Mouse (Mus musculus) liver, postnatal 0 days (tissue): ENCODE measurements around the gene Timm10b. TPM values are rescaled to one million over a fixed set of nuclear protein-coding genes. Genes with fewer than 3 reads are reported as not detected.

ENCODE experiments used
- ATAC-seq: fragments of 200-750 bp; cut with Nextera tagmentation; 2 replicates; pipeline ENCODE4 v1.8.0; 2017; ENCODE audit warnings: mild to moderate bottlenecking, moderate library complexity
- DNase-seq: peaks from one replicate; pipeline ENCODE4 v3.0.0-alpha.2; 2016
- H3K27ac ChIP-seq: fragments of 300-500 bp; sonication (generic); 2 replicates; pipeline ENCODE4 v1.5.1; 2014; ENCODE audit warnings: antibody characterized with exemption, moderate library complexity, mild to moderate bottlenecking, low read depth
- H3K27me3 ChIP-seq: fragments of 300-500 bp; sonication (generic); 2 replicates; pipeline ENCODE4 v1.6.1; 2014; ENCODE audit warnings: low read length, control low read depth, mixed read lengths; ENCODE audit not compliant: insufficient read depth
- H3K36me3 ChIP-seq: fragments of 300-500 bp; sonication (generic); replicated peaks from 2 replicates; pipeline ENCODE4 v1.6.1; 2014; ENCODE audit warnings: mild to moderate bottlenecking, control low read depth, low read length, moderate library complexity, mixed read lengths; ENCODE audit not compliant: insufficient read depth
- H3K4me1 ChIP-seq: fragments of 300-500 bp; sonication (generic); 2 replicates; pipeline ENCODE4 v1.6.1; 2014; ENCODE audit warnings: antibody characterized with exemption, mild to moderate bottlenecking, control low read depth; ENCODE audit not compliant: insufficient read depth
- H3K4me2 ChIP-seq: fragments of 300-500 bp; sonication (generic); 2 replicates; pipeline ENCODE4 v1.6.1; 2014; ENCODE audit warnings: low read depth, mild to moderate bottlenecking, low read length, moderate library complexity, mixed read lengths
- H3K4me3 ChIP-seq: fragments of 300-500 bp; sonication (generic); 2 replicates; pipeline ENCODE4 v1.5.1; 2014; ENCODE audit warnings: low read depth, low read length
- H3K9ac ChIP-seq: fragments of 300-500 bp; sonication (generic); replicated peaks from 2 replicates; pipeline ENCODE4 v1.6.1; 2014; ENCODE audit warnings: mild to moderate bottlenecking, moderate library complexity
- H3K9me3 ChIP-seq: fragments of 300-500 bp; sonication (generic); 2 replicates; pipeline ENCODE4 v1.6.1; 2016; ENCODE audit warnings: mild to moderate bottlenecking, control low read depth, low read length, mixed read lengths
- CTCF ChIP-seq: sonication (generic); IDR thresholded peaks from 2 replicates; pipeline ENCODE4 v1.5.1; 2016; ENCODE audit warnings: antibody characterized with exemption, low read depth
- EP300 ChIP-seq: IDR thresholded peaks from 2 replicates; pipeline ENCODE4 v1.6.1; 2016; ENCODE audit warnings: antibody characterized with exemption, low read depth, mild to moderate bottlenecking
- WGBS: fragments of 180-500 bp; shearing (Covaris S2); extraction: QIAGEN DNeasy Blood & Tissue Kit; methylation state at CpG from one replicate; pipeline ENCODE4 v1.1.7; 2014; ENCODE audit not compliant: insufficient replicate concordance; 5-methylcytosine and 5-hydroxymethylcytosine counted together
- polyA plus RNA-seq: library from polyadenylated mRNA; unstranded; fragments of >200 nt; fragmentation: Nextera tagmentation; extraction: Ambion mirVana; gene quantifications from 2 replicates; pipeline ENCODE4 v1.2.1, GENCODE M21; 2015

Timm10b gene
- polyA plus RNA-seq, 1 experiment from 2014 or later, result 121 TPM

- no peak overlapping the region for H3K4me2 ChIP-seq
- 80% methylated on average over 2 of the region's 2 CpGs for WGBS
- no peak overlapping the region for H3K9ac ChIP-seq
- TF ChIP-seq CTCF, result no peak
- no peak for TF ChIP-seq EP300
- H3K27me3 ChIP-seq, result no peaks in the 10 kb centered on the region
- ATAC-seq, result no peak
- no peak overlapping the region for H3K27ac ChIP-seq
- H3K9me3 ChIP-seq, result no peaks in the 10 kb centered on the region
- H3K36me3 ChIP-seq, result peaks cover 18% of the 10 kb centered on the region
- DNase-seq, result no peak
- H3K4me1 ChIP-seq, result peaks cover 17% of the 10 kb centered on the region
- no peak overlapping the region for H3K4me3 ChIP-seq
Measured at GRCm38 (mm10) chr7:105635726-105636125, 4.1 kb upstream of the Timm10b start.

GRCm38 (mm10) chr7:105638776-105639175 is 1.1 kb upstream of the Timm10b start:
- TF ChIP-seq EP300 (no peak), CTCF (no peak)
- Histone ChIP-seq H3K4me3 (no peak overlapping the region), H3K9me3 (no peaks in the 10 kb centered on the region), H3K27me3 (no peaks in the 10 kb centered on the region), H3K27ac (no peak overlapping the region), H3K4me2 (no peak overlapping the region), H3K9ac (no peak overlapping the region), H3K36me3 (peaks cover 21% of the 10 kb centered on the region), H3K4me1 (peaks cover 30% of the 10 kb centered on the region)
- DNase-seq (no peak), ATAC-seq (no peak)
- WGBS, result 84% methylated on average over 6 of the region's 6 CpGs

- H3K36me3 ChIP-seq, result peaks cover 21% of the 10 kb centered on the region
- no peaks in the 10 kb centered on the region for H3K9me3 ChIP-seq
- TF ChIP-seq EP300, result no peak
- TF ChIP-seq CTCF, result no peak
- H3K27ac ChIP-seq, result no peak overlapping the region
- H3K4me2 ChIP-seq, result peak overlapping the region; percentile 98
- peak overlapping the region; percentile 80 for H3K9ac ChIP-seq
- 53% methylated on average over 9 of the region's 9 CpGs for WGBS
- peak overlapping the region; percentile 92 for H3K4me3 ChIP-seq
- DNase-seq (no peak), ATAC-seq (no peak)
- peaks cover 27% of the 10 kb centered on the region for H3K4me1 ChIP-seq
- H3K27me3 ChIP-seq, result no peaks in the 10 kb centered on the region
Measured at GRCm38 (mm10) chr7:105639304-105639703, 552 bp upstream of the Timm10b start.

GRCm38 (mm10) chr7:105640233-105640893 is 507 bp downstream of the Timm10b start, which contains the start of the genes Arfip2 and Gm45799:
Gene Arfip2 (minus strand): TSS chr7:105640416.
Gene Gm45799 (plus strand): TSS chr7:105640552.
- H3K36me3 ChIP-seq, result peaks cover 21% of the 10 kb centered on the region
- H3K4me2 ChIP-seq, result peak within 1 kb of the TSS; percentile 98
- WGBS, result under 1% methylated on average over 42 of the region's 45 CpGs
- H3K9me3 ChIP-seq, result no peaks in the 10 kb centered on the region
- no peaks in the 10 kb centered on the region for H3K27me3 ChIP-seq
- peak within 1 kb of the TSS; percentile 92 for H3K4me3 ChIP-seq
- TF ChIP-seq EP300 (no peak), CTCF (no peak)
- peak within 1 kb of the TSS; percentile 96 for H3K27ac ChIP-seq
- H3K4me1 ChIP-seq, result peaks cover 27% of the 10 kb centered on the region
- ATAC-seq (peak; percentile 97), DNase-seq (peak; percentile 97)
- peak within 1 kb of the TSS; percentile 80 for H3K9ac ChIP-seq

GRCm38 (mm10) chr7:105640894-105641255 is 1.0 kb downstream of the Timm10b start:
- H3K9ac ChIP-seq, result peak overlapping the region; percentile 80
- DNase-seq (no peak), ATAC-seq (peak; percentile 21)
- peak overlapping the region; percentile 96 for H3K27ac ChIP-seq
- H3K4me3 ChIP-seq, result peak overlapping the region; percentile 92
- H3K4me2 ChIP-seq, result peak overlapping the region; percentile 98
- peaks cover 27% of the 10 kb centered on the region for H3K4me1 ChIP-seq
- peaks cover 21% of the 10 kb centered on the region for H3K36me3 ChIP-seq
- TF ChIP-seq EP300, result no peak
- no peak for TF ChIP-seq CTCF
- WGBS, result under 1% methylated on average over 17 of the region's 18 CpGs
- no peaks in the 10 kb centered on the region for H3K27me3 ChIP-seq
- H3K9me3 ChIP-seq, result no peaks in the 10 kb centered on the region

GRCm38 (mm10) chr7:105641936-105642335 is 2.1 kb downstream of the Timm10b start:
- H3K27me3 ChIP-seq, result no peaks in the 10 kb centered on the region
- no peak overlapping the region for H3K9ac ChIP-seq
- TF ChIP-seq EP300 (no peak), CTCF (no peak)
- H3K27ac ChIP-seq, result peak overlapping the region; percentile 96; the same call in 1 of the 2 replicates
- 0 out of 2 replicates have a peak overlapping the region, but pooled peaks have one; percentile 92 for H3K4me3 ChIP-seq
- peaks cover 27% of the 10 kb centered on the region for H3K4me1 ChIP-seq
- 51% methylated on average over 3 of the region's 3 CpGs for WGBS
- peak overlapping the region; percentile 98 for H3K4me2 ChIP-seq
- H3K9me3 ChIP-seq, result no peaks in the 10 kb centered on the region
- H3K36me3 ChIP-seq, result peaks cover 14% of the 10 kb centered on the region
- no peak for DNase-seq
- no peak for ATAC-seq
